Mouse (Mus musculus): ENCODE measurements around the gene Pkp4. TPM values are rescaled to one million over a fixed set of nuclear protein-coding genes. Genes with fewer than 3 reads are reported as not detected.

Gene Pkp4
- total RNA-seq, 4 experiments from 2014 or later, result 223 to 274 (median 244) TPM

- DNase-seq (ENCODE audit: low spot score in 2 of 2), result no peak
Observed at GRCm38 (mm10) chr2:59184107-59185064, 23.7 kb downstream of the Pkp4 start.

GRCm38 (mm10) chr2:59186122-59186521 is 25.5 kb downstream of the Pkp4 start:
- DNase-seq (ENCODE audit: low spot score in 2 of 2), result no peak

GRCm38 (mm10) chr2:59186966-59187365 is 26.3 kb downstream of the Pkp4 start:
- DNase-seq (ENCODE audit: low spot score in 2 of 2), result no peak

- no peak for DNase-seq (ENCODE audit: low spot score in 2 of 2)
Observed at GRCm38 (mm10) chr2:59188306-59188705, 27.7 kb downstream of the Pkp4 start.

GRCm38 (mm10) chr2:59189661-59190185 is 29.1 kb downstream of the Pkp4 start:
- no peak for DNase-seq (ENCODE audit: low spot score in 2 of 2)

GRCm38 (mm10) chr2:59190186-59190585 is 29.5 kb downstream of the Pkp4 start:
- DNase-seq (ENCODE audit: low spot score in 2 of 2), result no peak

- DNase-seq (ENCODE audit: low spot score in 2 of 2), result no peak
Observed at GRCm38 (mm10) chr2:59191466-59191865, 30.8 kb downstream of the Pkp4 start.

GRCm38 (mm10) chr2:59193117-59193516 is 32.5 kb downstream of the Pkp4 start:
- DNase-seq (ENCODE audit: low spot score in 2 of 2), result no peak

- no peak for DNase-seq (ENCODE audit: low spot score in 2 of 2)
Observed at GRCm38 (mm10) chr2:59197156-59197555, 36.5 kb downstream of the Pkp4 start.

GRCm38 (mm10) chr2:59199476-59199976 is 38.9 kb downstream of the Pkp4 start:
- no peak for DNase-seq (ENCODE audit: low spot score in 2 of 2)

GRCm38 (mm10) chr2:59200511-59200910 is 39.9 kb downstream of the Pkp4 start:
- DNase-seq (ENCODE audit: low spot score in 2 of 2), result no peak

- no peak for DNase-seq (ENCODE audit: low spot score in 2 of 2)
Observed at GRCm38 (mm10) chr2:59202930-59203329, 42.3 kb downstream of the Pkp4 start.

GRCm38 (mm10) chr2:59203627-59204425 is 43.2 kb downstream of the Pkp4 start:
- no peak for DNase-seq (ENCODE audit: low spot score in 2 of 2)

GRCm38 (mm10) chr2:59205092-59205491 is 44.4 kb downstream of the Pkp4 start:
- peak in 1 of 2 experiments; percentile 59 for DNase-seq (ENCODE audit: low spot score in 2 of 2)

GRCm38 (mm10) chr2:59206190-59206589 is 45.5 kb downstream of the Pkp4 start:
- no peak for DNase-seq (ENCODE audit: low spot score in 2 of 2)

- DNase-seq (ENCODE audit: low spot score in 2 of 2), result no peak
Observed at GRCm38 (mm10) chr2:59207240-59207639, 46.6 kb downstream of the Pkp4 start.

- no peak for DNase-seq (ENCODE audit: low spot score in 2 of 2)
Observed at GRCm38 (mm10) chr2:59207725-59208124, 47.1 kb downstream of the Pkp4 start.

- no peak for DNase-seq (ENCODE audit: low spot score in 2 of 2)
Observed at GRCm38 (mm10) chr2:59208276-59208675, 47.6 kb downstream of the Pkp4 start.

GRCm38 (mm10) chr2:59211051-59211450 is 50.4 kb downstream of the Pkp4 start:
- DNase-seq (ENCODE audit: low spot score in 2 of 2), result no peak

GRCm38 (mm10) chr2:59212430-59212829 is 51.8 kb downstream of the Pkp4 start:
- no peak for DNase-seq (ENCODE audit: low spot score in 2 of 2)

- no peak for DNase-seq (ENCODE audit: low spot score in 2 of 2)
Observed at GRCm38 (mm10) chr2:59212846-59213245, 52.2 kb downstream of the Pkp4 start.

- DNase-seq (ENCODE audit: low spot score in 2 of 2), result no peak
Observed at GRCm38 (mm10) chr2:59217931-59218330, 57.3 kb downstream of the Pkp4 start.

Data from left cerebral cortex, adult 8-10 months (tissue).